Mouse (Mus musculus): ENCODE results near the gene Tmem132c.

DNA sequence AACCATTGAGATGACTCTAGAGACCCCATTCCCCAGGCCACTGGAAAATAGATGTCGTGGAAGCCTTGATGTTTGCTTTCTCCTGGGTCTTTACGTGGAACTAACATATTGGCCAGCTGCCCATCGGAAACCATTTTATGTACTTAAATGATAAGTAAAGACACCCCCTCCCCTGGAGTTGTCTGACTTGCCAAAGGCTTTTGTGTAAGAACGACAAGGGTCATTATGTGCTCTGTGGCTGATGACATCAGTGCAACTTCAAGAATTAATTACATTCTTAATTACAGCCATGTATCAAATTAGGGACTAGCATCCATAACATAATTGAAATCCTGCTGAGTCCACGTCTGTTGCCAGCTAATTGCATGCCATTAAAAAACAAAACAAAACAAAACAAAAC is 45.3 kb downstream of the Tmem132c start:
- TF ChIP-seq POLR2A (IDR thresholded peaks at IDR 0.05; ENCODE audit: insufficient read depth, low read depth, low read length) (no peak), CTCF (IDR thresholded peaks at IDR 0.05; ENCODE audit: insufficient read depth, low read depth, low read length) (no peak)

Measured in olfactory bulb, adult 2 months (tissue).